ENCODE assay signal across 35 mouse cellular contexts in genomic region chr14:47273751-47274150, GRCm38 (mm10).
"Had no signal": no experiment of that assay in that cellular context is flagged by ENCODE, and none has a peak within 500 bp of the region (broad histone marks: within the 10 kb centered on the region; RNA-seq: fewer than 3 reads in every experiment).

No protein-coding gene starts in this region.

- H3K9me3 ChIP-seq: heart, embryonic 12.5 days; heart, embryonic 13.5 days; heart, embryonic 15.5 days; hindbrain, embryonic 10.5 days; hindbrain, embryonic 12.5 days; hindbrain, embryonic 13.5 days; hindbrain, embryonic 15.5 days; intestine, embryonic 15.5 days; kidney, embryonic 15.5 days had no signal

- H3K4me3 ChIP-seq: heart, embryonic 12.5 days; heart, embryonic 13.5 days; heart, embryonic 15.5 days; hindbrain, embryonic 10.5 days; hindbrain, embryonic 12.5 days; hindbrain, embryonic 13.5 days; hindbrain, embryonic 15.5 days; intestine, embryonic 15.5 days; kidney, embryonic 15.5 days; layer of hippocampus, adult 2 months; left cerebral cortex, adult 2 months had no signal

- H3K9ac ChIP-seq: heart, embryonic 12.5 days; heart, embryonic 13.5 days; heart, embryonic 15.5 days; hindbrain, embryonic 12.5 days; hindbrain, embryonic 13.5 days; hindbrain, embryonic 14.5 days; hindbrain, embryonic 15.5 days; intestine, embryonic 15.5 days; kidney, embryonic 15.5 days had no signal

- DNase-seq: heart, postnatal 10 days; heart, postnatal 14 days; heart, postnatal 36 days; heart, postnatal 4 days; kidney, adult 11 months; kidney, adult 18-20 months; kidney, adult 2 months; kidney, adult 8-10 months; kidney, adult 9 months; kidney, postnatal 10 days; kidney, postnatal 14 days; kidney, postnatal 25 days; kidney, postnatal 36 days; kidney, postnatal 4 days; layer of hippocampus, adult 9-11 months; layer of hippocampus, postnatal 36 days had no signal

- H3K4me2 ChIP-seq: heart, embryonic 11.5 days; heart, embryonic 12.5 days; heart, embryonic 13.5 days; heart, embryonic 15.5 days; hindbrain, embryonic 12.5 days; hindbrain, embryonic 13.5 days; hindbrain, embryonic 14.5 days; hindbrain, embryonic 15.5 days; intestine, embryonic 15.5 days; kidney, embryonic 15.5 days had no signal

- ATAC-seq: hindbrain, embryonic 16.5 days; hindbrain, postnatal 0 days; inflammation-experienced regulatory T-cells, adult 6 months; intestine, embryonic 15.5 days; intestine, embryonic 16.5 days; intestine, postnatal 0 days had no signal

- H3K27ac ChIP-seq: heart, embryonic 13.5 days; heart, embryonic 15.5 days; hindbrain, embryonic 10.5 days; hindbrain, embryonic 12.5 days; hindbrain, embryonic 13.5 days; hindbrain, embryonic 14.5 days; hindbrain, embryonic 15.5 days; hindbrain, postnatal 0 days; intestine, embryonic 15.5 days; kidney, embryonic 15.5 days; kidney, postnatal 0 days; layer of hippocampus, adult 2 months; left cerebral cortex, adult 2 months had no signal

- H3K27me3 ChIP-seq: heart, embryonic 12.5 days; heart, embryonic 13.5 days; heart, embryonic 15.5 days; hindbrain, embryonic 12.5 days; hindbrain, embryonic 13.5 days; hindbrain, embryonic 15.5 days; intestine, embryonic 15.5 days; kidney, embryonic 15.5 days had no signal
